10 mouse cellular contexts compared by ENCODE assay signal in genomic region chr12:112717140-112717539, GRCm38 (mm10). TPM values are rescaled to one million over a fixed set of nuclear protein-coding genes. Genes with fewer than 3 reads are reported as not detected.
DNase-seq lines count a peak whose midpoint lies in the region; ATAC-seq and TF ChIP-seq lines count a peak whose summit lies in the region.
"Had no signal": no experiment of that assay in that cellular context is flagged by ENCODE, and none has a peak within 500 bp of the region (broad histone marks: within the 10 kb centered on the region; RNA-seq: fewer than 3 reads in every experiment).

No protein-coding gene starts in this region.

- no peak overlapping the region for H3K4me3 ChIP-seq in bone marrow, adult 2 months (replicated peaks; ENCODE audit: control insufficient read depth, low read depth, low read length)
- H3K4me3 ChIP-seq: limb, embryonic 13.5 days; stomach, embryonic 15.5 days had no signal

- H3K27ac ChIP-seq in bone marrow, adult 2 months (ENCODE audit: control insufficient read depth, insufficient read depth, low read depth, low read length, poor library complexity) = no peak overlapping the region
- H3K27ac ChIP-seq: limb, embryonic 13.5 days; stomach, embryonic 15.5 days had no signal

- intact Hi-C loops in heart, postnatal 10 days (cut with DNase I) = no loop called here

- no peaks in the 10 kb centered on the region for H3K4me1 ChIP-seq in bone marrow, adult 2 months (ENCODE audit: control insufficient read depth, insufficient read depth, low read length)

- no peak for TF ChIP-seq POLR2A in bone marrow, adult 2 months (IDR thresholded peaks at IDR 0.05; ENCODE audit: borderline replicate concordance, control insufficient read depth, low read depth, low read length)

- ATAC-seq in inflammation-experienced regulatory T-cells, adult 6 months = no peak

- TF ChIP-seq CTCF in bone marrow, adult 2 months (IDR thresholded peaks at IDR 0.05; ENCODE audit: control insufficient read depth, insufficient read depth, low read length) = peak; percentile 75

- WGBS in bone marrow, adult 2 months = 33% methylated on average over 7 of the region's 7 CpGs

- peak; percentile 59 to 74 for DNase-seq in heart, postnatal 10 days
- no peak for DNase-seq in heart, adult 11 months
- DNase-seq in right cerebral cortex, postnatal 4 days = peak; percentile 66
- no peak for DNase-seq in right cerebral cortex, postnatal 25 days
- peak; percentile 70 to 72 for DNase-seq in kidney, postnatal 25 days
- DNase-seq in retina, postnatal 1 day = peak; percentile 74

RNA-seq across cellular contexts. Expression of gene Cep170b, which starts 3.1 kb away (rescaled TPM):
- total RNA-seq in heart, postnatal 10 days (2021) = 10 to 100 TPM; 11.3 to 11.9 TPM
- polyA plus RNA-seq in bone marrow, adult 2 months (2011; ENCODE audit: insufficient read depth, insufficient read length, low replicate concordance, missing spikeins) = 0.29 and 5.8 TPM in 2 replicates
- polyA plus RNA-seq in inflammation-experienced regulatory T-cells, adult 6 months (2017; shearing (Covaris generic)) = 1 to 10 TPM; 2.4 to 5.1 (median 4.1) TPM

RNA-seq across cellular contexts. Expression of gene Zbtb42, which starts 38.5 kb away (rescaled TPM):
- 1 to 10 TPM; 7.7 to 8.5 TPM for total RNA-seq in heart, postnatal 10 days (2021)
- 2.6 and 5.1 TPM in 2 replicates for polyA plus RNA-seq in bone marrow, adult 2 months (2011; ENCODE audit: insufficient read depth, insufficient read length, low replicate concordance, missing spikeins)
- polyA plus RNA-seq in inflammation-experienced regulatory T-cells, adult 6 months (2017; shearing (Covaris generic)) = 1 to 10 TPM; 3.7 to 4.3 (median 3.8) TPM

RNA-seq across cellular contexts. Expression of gene Akt1, which starts 42.5 kb away (rescaled TPM):
- 100 to 1,000 TPM; 346 to 355 TPM for total RNA-seq in heart, postnatal 10 days (2021)
- 39.8 and 56.1 TPM in 2 replicates for polyA plus RNA-seq in bone marrow, adult 2 months (2011; ENCODE audit: insufficient read depth, insufficient read length, low replicate concordance, missing spikeins)
- 10 to 100 TPM; 20.2 to 26.3 (median 21.0) TPM for polyA plus RNA-seq in inflammation-experienced regulatory T-cells, adult 6 months (2017; shearing (Covaris generic))

RNA-seq across cellular contexts. Expression of gene Pld4, which starts 43.3 kb away (rescaled TPM):
- total RNA-seq in heart, postnatal 10 days (2021) = 1 to 10 TPM; 5.7 to 5.8 TPM
- 62.4 and 128 TPM in 2 replicates for polyA plus RNA-seq in bone marrow, adult 2 months (2011; ENCODE audit: insufficient read depth, insufficient read length, low replicate concordance, missing spikeins)
- polyA plus RNA-seq in inflammation-experienced regulatory T-cells, adult 6 months (2017; shearing (Covaris generic)) = 1 to 10 TPM in 2 of 3 experiments, not detected in 1; 1.6 to 6.0 TPM

Comparison
In these comparisons a context has a peak if more than half of its experiments do, and no peak if none do; other contexts are left out.
1. DNase-seq: peak in heart, postnatal 10 days (2 of 2), right cerebral cortex, postnatal 4 days (single experiment), kidney, postnatal 25 days (2 of 2) and retina, postnatal 1 day (single experiment); none in heart, adult 11 months (single experiment) and right cerebral cortex, postnatal 25 days (single experiment).